Mouse (Mus musculus) CD8-positive naive resting alpha-beta T cell, adult 2 months (primary cell): ENCODE data around the gene Gins1.
"Not testable (repeated sequence)": the region's sequence is repeated elsewhere in the genome, so short reads cannot be mapped to it uniquely, and the experiment has no call there.

ENCODE experiments used
- DNase-seq, 2 experiments: peaks; one replicate each; pipeline ENCODE4 v3.0.0; 2022; ENCODE audit warnings: low read depth in 2 of 2, low spot score in 2 of 2

The Gins1 gene

DNA sequence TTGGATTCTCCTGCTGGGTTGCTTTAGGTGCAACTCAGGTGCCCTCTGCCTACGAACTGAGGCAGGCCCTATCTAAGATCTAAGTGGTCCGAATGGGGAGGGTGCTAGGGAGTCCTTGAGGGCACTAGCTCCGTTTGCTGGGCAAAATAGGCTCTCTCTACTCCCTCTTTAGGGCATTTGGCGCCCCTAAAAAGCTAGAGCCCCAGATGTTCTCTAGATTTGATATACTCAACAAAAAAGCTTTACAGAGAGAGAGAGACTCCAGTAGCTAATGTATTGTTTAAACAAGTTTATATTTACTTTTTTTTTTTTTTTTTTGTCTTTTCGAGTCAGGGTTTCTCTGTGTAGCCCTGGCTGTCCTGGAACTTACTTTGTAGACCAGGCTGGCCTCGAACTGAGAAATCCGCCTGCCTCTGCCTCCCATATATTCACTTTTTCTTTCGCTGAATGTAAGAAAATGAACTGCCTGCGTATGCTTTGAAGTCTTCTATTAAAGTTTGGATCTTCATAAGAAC is at the start of gene Gins1:
TSS of gene Gins1 (plus strand) at position 465 of the 515 bp plus-strand sequence.
- DNase-seq = no peak

DNA sequence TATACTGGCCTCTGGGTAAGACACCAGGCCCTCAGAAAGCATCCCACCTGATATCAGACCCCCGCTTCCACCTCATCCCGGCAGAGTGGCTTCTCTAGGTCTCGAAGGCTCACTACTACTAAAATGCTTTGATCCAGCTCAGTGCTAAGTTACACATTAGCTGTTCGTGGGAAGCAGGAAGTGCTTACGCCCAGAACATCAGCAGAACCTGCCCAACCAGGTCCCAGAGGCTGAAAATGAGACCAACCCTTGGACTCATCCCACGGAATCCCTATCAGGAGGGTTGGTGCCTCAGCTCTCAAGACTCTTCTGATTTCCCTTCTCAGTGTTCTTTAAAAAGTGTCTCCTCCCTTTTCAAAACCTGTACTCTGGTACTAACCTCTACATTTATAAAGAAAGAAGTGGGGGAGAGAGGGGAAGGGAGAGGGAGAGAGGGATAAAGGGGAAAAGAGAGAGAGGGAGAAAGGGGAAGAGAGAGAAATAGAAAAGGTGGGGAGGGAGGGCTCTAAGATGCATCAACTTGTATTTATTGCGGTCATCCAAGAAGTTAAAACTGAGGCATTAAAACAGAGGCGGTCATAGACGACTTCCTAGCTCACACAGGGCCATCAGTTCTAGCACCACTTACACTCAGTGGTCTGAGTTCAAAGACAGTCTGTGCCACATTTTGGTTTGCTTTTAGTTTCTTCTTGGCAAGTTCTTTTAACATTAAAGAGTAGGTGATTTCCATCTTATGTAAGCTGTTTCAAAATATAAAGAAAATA is 46.3 kb upstream of the Gins1 start:
- DNase-seq = no peak

DNA sequence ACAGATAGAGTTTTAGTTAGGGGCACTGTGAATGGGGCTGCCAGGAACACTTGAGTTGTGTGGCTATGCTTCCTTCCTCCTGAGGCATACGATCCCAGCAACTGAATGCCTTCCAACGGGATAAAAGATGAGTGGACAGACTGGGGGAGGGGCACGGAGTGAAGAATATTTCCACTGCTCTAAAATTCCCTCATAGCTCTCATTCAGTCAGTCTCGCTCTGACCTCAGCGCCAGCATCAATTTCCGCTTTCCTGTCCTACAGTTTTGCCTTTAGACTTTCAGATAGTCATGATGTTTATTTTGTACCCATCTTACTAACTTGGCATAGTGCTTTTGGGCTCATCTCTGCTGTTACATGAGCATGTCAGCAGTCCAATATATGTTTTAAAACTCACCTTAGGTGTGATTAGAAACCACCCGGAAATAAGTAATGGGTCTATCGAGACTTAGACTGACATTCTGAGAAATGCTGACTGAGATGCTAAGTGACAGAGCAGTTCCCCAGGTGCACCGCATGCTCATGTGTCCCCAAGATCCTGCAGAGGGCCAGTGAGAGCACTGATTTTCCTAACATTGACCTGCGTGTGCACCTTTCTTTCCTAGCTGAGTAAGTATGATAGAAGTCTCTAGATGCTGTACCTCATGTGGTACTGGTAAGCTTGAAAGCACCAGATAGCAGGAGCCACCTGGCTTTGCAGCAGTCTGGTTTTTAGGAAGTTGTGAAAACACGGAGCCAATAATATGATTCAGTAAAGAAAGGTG is 45.3 kb upstream of the Gins1 start:
- DNase-seq = no peak

DNA sequence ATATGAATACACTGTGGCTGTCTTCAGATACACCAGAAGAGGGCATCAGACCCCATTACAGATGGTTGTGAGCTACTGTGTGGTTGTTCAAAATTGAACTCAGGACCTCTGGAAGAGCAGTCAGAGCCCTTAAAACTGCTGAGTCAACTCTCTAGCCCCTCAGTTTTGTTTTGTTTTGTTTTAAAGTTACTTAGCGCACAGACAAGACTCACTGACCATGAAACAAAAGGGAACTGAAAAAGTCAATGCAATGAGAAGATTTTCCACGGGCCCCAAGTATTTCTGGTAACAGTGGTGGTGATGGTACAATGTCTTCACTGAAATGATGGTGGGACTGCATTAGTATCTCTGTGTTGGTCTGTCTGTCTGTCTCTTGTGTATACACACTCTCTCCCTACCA is 44.1 kb upstream of the Gins1 start:
- no peak for DNase-seq

DNA sequence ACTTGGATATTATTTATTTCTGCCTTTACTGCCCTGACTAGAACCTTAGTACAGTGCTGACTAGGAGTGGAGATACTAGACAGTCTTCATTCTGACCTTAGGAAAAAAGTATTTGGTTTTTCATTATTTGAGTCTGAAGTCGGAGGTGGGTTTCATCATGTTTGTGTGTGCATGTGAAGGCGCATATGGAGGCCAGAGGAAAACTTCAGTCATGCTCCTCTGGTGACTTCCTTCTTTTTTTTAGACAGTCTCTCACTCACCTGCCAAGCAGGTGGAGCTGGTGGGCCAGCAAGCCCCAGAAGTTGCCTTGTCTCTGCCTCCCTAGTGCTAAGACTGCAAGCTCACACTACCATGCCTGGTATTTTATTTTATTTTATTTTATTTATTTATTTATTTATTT is 38.2 kb upstream of the Gins1 start:
- DNase-seq = no peak

DNA sequence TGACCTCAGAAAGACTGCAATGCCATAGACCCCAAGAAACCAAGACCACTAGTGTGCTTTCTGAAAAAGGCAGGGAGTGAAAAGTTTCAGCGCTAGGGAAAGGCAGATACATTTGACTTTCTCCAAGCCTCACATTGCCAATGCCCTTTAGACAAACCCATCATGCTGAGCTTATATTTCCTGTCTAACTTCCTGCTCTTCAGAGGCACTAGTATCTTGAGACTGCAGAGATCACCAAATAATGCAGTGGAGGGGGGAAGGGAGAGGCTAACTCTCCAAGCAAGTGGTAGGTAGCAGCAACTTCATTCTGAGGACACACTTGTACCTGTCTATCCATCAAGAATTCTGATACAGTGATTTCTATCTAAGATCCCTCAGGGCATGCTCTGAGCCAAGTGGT is 35.8 kb upstream of the Gins1 start:
- peak in 1 of 2 experiments; percentile 7 for DNase-seq

DNA sequence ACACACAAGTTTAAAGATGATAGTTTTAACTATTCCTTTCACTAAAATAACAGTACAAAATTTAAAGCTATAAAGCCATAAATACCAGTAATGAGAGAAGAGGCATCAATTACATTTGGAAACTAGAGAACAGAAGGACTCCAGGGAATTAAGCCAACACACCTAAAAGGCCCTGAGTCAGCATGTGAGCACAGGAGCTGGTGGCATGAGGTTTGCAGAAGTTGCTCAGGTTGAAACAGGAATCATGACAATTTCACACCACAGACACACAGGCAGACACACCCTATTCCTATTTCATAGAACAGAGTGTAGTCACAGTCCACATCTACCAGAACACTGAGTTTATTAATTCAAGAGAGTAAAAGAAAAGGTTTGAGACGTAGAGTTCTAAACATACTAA is 30.7 kb upstream of the Gins1 start:
- no peak for DNase-seq

DNA sequence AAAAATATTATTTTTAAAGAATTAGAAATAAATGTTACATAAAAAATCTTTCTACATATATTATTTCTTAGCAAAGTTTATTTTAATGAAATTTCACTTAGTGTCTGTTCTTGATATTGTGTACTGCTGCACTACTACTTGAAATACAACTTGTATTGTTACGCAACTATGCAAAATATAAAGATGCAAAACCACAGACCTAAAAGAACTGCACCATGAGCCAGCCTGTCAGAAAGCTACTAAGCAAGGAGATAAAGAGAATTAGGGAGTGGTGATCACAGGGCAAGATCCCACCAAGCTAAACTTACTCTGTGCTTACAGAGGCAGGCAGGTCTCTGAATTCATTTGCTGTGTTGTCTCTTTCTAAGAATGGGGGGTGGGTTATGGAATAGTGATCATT is 30.0 kb upstream of the Gins1 start:
- no peak for DNase-seq

DNA sequence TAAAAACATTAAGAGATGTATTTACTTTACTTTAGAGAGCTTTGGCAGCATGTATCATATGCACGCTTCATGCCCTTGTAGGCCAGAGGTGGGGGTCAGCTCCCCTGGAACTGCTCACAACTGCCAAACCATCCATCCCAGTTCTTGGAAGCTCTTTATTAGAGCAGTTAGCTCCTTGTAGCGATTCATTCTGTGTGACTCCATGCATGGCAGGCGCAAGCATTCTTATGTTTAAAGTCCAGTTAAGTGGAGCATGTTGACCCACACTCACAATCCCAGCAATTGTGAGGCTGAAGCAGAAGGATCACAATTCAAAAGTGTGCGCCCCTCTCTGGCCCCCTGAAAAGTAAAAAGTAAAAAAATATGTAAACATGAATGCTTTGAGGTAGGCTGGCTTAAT is 27.6 kb upstream of the Gins1 start:
- DNase-seq = no peak

DNA sequence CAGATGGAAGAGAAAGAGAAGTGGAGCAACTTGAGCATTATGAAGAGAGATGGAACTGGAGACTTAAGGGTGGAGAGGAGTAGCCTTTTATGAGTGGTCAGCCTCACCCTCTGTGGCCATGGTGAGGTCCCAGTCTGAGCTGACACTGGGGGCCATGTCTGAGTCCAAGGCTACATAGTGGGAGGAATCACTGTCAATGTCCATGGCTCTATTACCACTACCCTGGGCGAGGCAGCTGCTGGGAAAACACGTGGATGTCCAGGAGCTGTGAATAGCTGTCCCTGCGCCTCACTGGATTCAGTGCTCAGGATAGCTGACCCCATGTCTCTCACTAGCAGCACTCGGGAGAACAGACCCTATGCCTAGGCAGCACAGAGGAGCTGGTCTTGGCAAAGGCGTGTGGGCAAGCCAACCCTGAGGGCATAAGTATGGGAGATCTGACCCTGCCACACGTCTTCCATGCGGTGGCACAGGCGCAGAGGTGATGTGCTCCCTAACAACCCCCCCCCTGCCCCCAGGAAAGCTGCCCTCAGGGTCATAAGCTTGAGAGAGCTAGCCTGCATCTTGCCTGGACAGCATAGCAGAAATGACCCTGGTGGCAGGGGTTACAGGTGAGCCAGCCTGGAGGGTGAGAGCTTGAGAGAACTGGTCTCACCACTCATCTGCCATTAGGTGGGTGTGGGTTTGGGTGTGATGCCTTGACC is 21.0 kb upstream of the Gins1 start:
- DNase-seq = no peak

DNA sequence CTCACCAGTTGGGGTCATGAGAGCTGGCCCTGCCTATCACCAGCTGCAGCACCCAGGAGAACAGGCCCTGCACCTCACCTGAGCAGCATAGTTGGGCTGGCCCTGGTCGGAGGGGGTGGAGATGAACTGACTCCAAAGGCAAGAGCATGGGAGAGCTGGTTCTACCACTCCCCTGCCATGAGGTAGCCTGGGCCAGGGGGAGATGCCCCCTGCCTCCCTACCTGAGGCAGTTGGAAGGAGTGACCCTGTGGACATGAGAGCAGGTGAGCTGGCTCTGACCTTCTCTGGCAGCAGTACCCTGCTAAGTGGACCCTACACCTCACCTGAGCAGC is 20.5 kb upstream of the Gins1 start:
- DNase-seq = no peak

DNA sequence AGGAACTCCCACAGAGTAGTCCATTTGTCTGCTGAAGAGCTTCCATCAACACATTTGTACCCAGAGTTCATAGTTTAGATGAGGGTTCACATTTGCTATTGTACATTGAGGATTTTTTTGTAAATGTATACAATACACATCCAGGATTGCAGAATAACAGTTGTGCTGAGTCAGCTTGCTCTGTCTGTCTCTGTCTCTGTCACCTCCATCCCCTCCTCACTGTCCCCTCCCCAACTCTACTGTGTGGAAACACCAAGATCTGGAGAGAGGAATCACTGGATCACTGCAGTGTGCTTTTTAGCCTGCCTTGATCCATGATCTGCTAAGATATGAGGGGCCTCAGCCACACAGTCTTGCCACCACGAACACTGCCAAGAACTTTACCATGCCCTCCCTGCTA is 19.4 kb upstream of the Gins1 start:
- no peak for DNase-seq

DNA sequence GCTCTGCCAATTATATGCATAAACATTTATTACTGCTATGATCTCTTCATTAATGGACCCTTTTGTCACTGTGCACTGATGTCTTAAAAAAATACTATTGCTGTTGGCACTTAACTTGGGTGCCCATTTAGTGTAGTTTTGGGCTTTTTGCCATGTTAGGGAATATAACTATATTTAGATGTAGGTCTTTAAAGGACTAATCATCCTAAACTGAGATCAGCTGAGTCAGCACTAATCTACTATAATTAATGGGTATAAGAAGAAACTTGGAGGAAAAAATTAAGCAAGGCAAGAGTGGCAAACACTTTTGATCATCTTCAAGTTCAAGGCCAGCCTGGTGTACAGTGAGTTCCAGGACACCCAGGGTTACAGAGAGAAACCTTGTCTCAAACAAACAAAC is 18.9 kb upstream of the Gins1 start:
- no peak for DNase-seq

DNA sequence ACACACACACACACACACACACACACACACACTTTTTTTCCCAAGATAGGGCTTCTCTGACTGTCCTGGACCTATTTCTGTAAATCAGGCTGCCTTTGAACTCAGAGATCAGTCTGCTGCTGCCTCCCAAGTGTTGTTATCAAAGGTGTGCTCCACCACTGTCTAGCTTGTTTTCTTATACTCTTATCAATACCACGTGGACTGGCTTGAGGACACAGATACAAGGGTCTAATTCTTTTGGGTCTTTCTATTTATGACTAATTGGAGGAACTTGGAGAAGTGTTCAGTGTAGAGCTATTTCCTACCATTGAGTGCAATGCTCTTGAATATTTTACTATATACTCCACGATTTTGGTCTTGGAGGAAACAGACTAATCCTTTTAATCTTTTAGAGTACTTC is 17.8 kb upstream of the Gins1 start:
- DNase-seq = no peak

DNA sequence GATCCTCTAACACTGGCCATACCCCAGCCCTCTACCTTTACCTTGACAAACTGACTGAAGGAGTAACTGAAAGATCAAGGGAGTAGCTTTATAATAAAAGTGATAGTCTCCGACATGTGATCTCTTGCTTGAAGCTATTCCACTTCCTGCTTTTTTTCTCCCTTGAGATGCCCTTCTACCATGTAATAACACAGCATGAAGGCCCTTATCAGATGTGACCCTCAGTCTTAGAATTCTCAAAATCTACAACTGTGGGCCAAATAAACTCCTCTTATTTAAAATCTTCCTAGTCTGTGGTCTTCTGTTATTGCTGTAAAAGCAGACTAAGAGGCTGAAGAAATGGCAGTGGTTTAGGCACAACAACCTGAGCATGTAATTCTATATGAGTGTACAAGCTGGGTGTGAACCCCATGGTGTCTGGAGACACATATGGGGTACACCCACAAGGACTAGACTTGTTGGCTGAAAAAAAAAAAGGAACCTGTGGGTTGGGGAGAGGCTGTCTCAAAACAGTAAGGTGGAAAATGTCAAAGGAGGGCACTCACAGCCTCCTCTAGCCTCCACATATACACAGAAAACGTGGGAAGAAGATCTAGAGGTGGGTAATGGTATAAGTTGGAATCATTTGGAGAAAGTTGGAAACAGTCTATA is 10.5 kb upstream of the Gins1 start:
- no peak for DNase-seq

DNA sequence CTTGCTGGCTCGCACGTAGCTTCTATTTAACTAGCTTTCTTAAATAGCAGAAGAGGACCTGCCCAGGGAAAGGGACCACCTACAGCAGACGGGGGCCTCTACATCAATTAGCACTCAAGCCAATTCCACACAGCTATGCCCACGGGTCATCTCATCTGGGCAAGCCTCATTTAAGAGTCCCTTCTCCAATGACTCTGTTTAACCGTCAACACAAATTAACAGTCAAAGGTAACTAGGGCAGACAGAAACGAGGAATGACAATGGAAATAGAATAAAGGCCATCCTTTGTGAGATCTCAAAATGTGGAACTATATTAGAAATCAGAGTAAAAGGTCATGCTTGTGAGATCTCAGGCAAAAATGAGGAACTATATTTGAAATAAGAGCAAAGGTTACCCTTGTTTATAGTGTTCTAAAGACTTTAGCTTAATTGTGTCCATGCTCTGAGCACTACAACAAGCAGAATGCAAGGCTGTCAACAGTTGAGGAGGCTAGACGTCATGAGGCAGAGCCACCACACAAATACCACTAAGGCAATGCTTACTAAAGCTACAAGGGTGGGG is 9.4 kb upstream of the Gins1 start:
- no peak for DNase-seq

DNA sequence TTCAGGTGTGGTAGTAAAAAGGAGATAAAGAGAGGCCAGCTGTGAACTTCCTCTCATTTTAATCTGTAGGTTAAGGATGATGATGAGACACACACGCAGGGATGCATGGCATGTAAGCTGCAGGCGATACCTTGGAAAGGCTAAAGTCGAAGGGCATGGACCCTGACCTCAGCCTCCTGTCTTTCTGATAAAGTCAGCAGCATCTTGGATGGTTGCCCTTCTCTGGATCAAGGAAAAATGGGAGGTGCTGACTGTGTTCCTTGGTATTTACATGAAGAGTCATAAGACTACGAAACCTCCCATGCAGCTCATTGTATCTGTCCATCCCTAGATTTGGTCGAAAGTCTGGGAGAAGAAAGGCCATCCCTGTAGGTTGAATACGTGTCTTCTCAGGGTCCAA is 4.9 kb upstream of the Gins1 start:
- no peak for DNase-seq

DNA sequence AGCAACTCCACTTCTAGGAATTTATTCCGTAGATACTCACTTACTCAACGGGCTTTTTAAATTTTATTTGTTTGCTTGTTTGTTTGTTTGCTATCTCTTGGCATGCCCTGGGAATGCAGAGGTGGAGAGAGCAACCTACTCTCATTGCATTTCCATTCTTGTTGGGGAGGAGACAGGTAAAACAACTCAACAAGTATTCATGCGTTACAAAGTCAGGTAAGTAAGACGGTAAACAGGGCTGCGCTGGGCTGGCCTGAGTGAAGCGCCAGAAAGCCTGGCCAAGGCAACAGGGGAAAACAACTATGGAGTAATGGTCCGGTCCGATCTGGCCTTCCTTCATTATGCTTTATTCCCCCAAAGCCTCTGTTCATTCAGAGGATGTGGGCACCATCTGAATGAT is 2.9 kb upstream of the Gins1 start:
- no peak for DNase-seq

DNA sequence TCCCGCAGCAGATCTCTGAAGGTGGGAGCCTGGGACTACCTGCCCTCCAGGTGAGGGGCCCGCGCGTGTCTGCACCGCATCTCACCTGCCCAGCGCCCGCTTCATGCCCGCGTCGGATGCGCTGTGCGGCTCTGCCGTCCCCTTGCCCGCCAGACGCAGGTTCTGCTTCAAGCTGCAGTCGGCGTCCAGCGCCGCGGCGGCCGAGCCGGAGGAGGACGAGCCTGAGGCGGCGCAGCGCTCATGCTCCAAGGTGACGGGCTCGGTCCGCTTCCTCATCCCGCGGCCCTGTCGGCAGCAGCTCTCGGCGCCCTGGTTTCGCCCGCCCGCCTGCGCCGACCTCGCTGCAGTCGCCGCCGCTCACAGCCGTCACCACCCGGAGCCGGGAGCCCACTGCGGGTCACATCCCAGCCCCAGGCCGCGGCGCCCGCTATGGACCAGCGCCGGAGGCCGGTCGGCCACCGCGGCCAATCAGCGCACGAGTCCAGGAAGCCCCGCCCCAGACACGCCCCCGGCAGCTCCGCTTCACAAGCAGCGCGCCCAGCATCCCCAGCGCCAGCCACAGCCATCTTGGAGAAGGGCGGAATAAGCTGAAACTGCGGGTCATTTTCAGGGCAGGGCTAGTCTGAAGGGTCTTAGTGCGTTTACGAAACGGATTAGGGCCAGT is 796 bp upstream of the Gins1 start, which contains the start of gene Abhd12:
TSS of gene Abhd12 (minus strand) at position 470 of the 664 bp plus-strand sequence.
- peak; percentile 92 to 94 for DNase-seq

DNA sequence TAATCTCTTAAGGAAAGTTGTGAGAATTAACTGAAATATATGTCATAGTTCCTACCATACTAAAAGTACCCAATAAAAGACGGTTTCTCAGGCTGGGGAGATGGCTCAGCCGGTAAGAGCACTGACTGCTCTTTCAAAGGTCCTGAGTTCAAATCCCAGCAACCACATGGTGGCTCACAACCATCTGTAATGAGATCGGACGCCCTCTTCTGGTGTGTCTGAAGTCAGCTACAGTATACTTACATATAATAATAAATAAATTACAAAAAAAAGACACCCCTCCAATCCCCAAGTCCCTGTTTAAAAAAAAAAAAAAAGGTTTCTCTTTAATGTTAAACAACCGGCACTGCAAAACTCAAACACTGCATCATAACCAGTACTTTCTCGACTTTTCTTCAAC is 3.7 kb downstream of the Gins1 start:
- DNase-seq = not testable (repeated sequence)
